Mouse (Mus musculus) forebrain, embryonic 12.5 days (tissue): ENCODE measurements around the gene Rab43. TPM values are rescaled to one million over a fixed set of nuclear protein-coding genes. Genes with fewer than 3 reads are reported as not detected.

Experiments used
- ATAC-seq: fragments of 200-750 bp; cut with Nextera tagmentation; 2 replicates; pipeline ENCODE4 v1.8.0; 2017; ENCODE audit warnings: moderate TSS enrichment; ENCODE audit not compliant: low FRiP score
- H3K27ac ChIP-seq: fragments of 300-500 bp; sonication (generic); 2 replicates; pipeline ENCODE4 v1.5.1; 2016; ENCODE audit warnings: mild to moderate bottlenecking
- H3K27me3 ChIP-seq: fragments of 300-500 bp; sonication (generic); 2 replicates; pipeline ENCODE4 v1.6.1; 2016; ENCODE audit warnings: mild to moderate bottlenecking
- H3K36me3 ChIP-seq: fragments of 300-500 bp; sonication (generic); replicated peaks from 2 replicates; pipeline ENCODE4 v1.6.1; 2016; ENCODE audit warnings: mild to moderate bottlenecking
- H3K4me1 ChIP-seq: fragments of 300-500 bp; sonication (generic); 2 replicates; pipeline ENCODE4 v1.6.1; 2016
- H3K4me2 ChIP-seq: fragments of 300-500 bp; sonication (generic); 2 replicates; pipeline ENCODE4 v1.6.1; 2016; ENCODE audit warnings: mild to moderate bottlenecking, moderate library complexity
- H3K4me3 ChIP-seq: fragments of 300-500 bp; sonication (generic); replicated peaks from 2 replicates; pipeline ENCODE4 v1.5.1; 2016; ENCODE audit warnings: mild to moderate bottlenecking
- H3K9ac ChIP-seq: fragments of 300-500 bp; sonication (generic); 2 replicates; pipeline ENCODE4 v1.6.1; 2016; ENCODE audit warnings: mild to moderate bottlenecking
- H3K9me3 ChIP-seq: fragments of 300-500 bp; sonication (generic); 2 replicates; pipeline ENCODE4 v1.6.1; 2016
- WGBS: fragments of 180-500 bp; shearing (Covaris S2); methylation state at CpG from one replicate; pipeline ENCODE4 v1.1.7; 2016; 5-methylcytosine and 5-hydroxymethylcytosine counted together
- polyA plus RNA-seq: library from polyadenylated mRNA; unstranded; fragments of >200 nt; fragmentation: Nextera tagmentation; extraction: Ambion mirVana; gene quantifications from 2 replicates; pipeline ENCODE4 v1.2.1, GENCODE M21; 2016

Gene Rab43
- polyA plus RNA-seq, 1 experiment from 2014 or later, result 7.7 TPM

DNA sequence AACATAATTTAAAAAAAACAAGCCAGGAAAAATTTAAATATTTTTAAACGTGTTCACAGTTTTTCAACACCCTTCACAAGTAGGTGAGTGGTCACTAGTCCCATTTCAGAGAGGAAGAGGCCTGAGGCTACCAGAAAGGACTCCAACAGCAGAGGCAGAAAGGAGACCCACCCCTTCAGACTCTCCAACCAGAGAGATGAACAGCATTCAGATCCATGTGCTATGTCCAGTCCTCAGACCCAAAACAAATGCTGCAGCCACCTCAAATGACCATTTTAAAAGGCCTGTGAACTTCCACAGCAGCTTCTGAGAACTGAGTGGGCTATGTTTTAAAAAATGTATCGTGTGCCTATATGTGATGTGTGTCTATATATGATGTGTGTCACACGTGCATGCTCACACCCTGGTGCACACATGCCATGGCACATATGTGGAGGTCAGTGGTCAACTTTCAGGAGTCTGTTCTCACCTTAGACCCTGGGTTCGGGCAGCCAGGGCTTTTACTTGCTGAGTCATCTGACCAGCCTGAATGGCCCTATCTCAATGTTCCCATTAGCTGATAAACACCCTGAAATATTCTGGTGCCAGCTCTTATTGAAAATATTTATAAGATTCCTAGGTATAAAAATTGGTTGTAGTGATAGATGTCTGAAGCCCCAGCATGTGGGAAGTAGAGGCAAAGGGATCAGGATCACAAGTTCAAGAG lies 4.1 kb downstream of the Rab43 start:
- H3K4me2 ChIP-seq, result no peak overlapping the region
- no peak for ATAC-seq
- H3K27ac ChIP-seq, result no peak overlapping the region
- H3K9ac ChIP-seq, result no peak overlapping the region
- no peaks in the 10 kb centered on the region for H3K9me3 ChIP-seq
- H3K36me3 ChIP-seq, result no peaks in the 10 kb centered on the region
- no peaks in the 10 kb centered on the region for H3K27me3 ChIP-seq
- H3K4me1 ChIP-seq, result peaks cover 19% of the 10 kb centered on the region
- 86% methylated on average over 4 of the region's 4 CpGs for WGBS
- no peak overlapping the region for H3K4me3 ChIP-seq

DNA sequence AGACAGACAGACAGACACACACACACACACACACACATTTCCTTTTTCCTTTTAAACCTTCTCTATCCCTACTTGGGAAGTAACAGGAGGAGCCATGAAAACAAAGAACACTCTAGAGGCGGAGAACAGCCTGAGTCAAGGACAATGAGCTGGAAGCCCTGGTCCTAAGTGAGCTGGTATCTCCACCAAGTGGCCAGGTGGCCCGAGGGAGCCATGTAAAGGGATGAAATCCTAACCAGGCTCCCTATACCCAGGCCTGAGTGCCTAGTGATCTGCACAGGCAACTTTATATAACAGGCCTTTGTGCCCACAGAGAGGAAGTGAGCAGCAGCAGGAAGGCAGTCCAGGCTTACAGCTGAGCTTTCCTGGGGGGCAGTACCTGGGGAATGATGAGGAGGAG lies 5.1 kb downstream of the Rab43 start:
- ATAC-seq, result no peak
- peaks cover 11% of the 10 kb centered on the region for H3K4me1 ChIP-seq
- 57% methylated on average over 2 of the region's 2 CpGs for WGBS

GRCm38 (mm10) chr6:87806028-87806427 lies 5.9 kb downstream of the Rab43 start:
- Histone ChIP-seq H3K27me3 (no peaks in the 10 kb centered on the region), H3K27ac (no peak overlapping the region), H3K4me3 (no peak overlapping the region), H3K4me2 (no peak overlapping the region), H3K9ac (no peak overlapping the region), H3K4me1 (peaks cover 9% of the 10 kb centered on the region), H3K36me3 (no peaks in the 10 kb centered on the region), H3K9me3 (no peaks in the 10 kb centered on the region)
- WGBS, result 79% methylated on average over 2 of the region's 2 CpGs
- no peak for ATAC-seq

More for the DNA sequence above, 5.1 kb downstream of the Rab43 start:
- no peaks in the 10 kb centered on the region for H3K27me3 ChIP-seq
- no peak overlapping the region for H3K4me2 ChIP-seq
- H3K9me3 ChIP-seq, result no peaks in the 10 kb centered on the region
- no peak overlapping the region for H3K27ac ChIP-seq
- H3K9ac ChIP-seq, result no peak overlapping the region
- no peaks in the 10 kb centered on the region for H3K36me3 ChIP-seq
- no peak overlapping the region for H3K4me3 ChIP-seq

DNA sequence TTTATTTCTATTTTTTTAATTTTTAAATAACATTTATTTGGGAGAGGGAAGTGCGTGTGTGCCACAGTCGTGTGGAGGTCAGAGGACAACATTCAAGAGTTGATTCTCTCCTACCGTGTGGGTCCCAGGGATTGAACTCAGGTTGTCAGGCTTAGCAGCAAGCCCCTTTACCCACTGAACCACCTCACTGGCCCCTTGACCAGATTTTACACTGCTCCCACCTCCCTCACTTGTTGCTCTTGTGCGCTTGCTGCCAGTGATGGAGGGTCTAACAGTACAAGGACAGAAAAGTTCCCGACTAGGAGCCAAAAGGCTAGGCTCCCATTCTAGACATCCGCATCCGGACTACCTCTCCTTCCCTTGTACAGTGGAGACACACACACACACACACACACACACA lies 6.5 kb downstream of the Rab43 start:
- Histone ChIP-seq H3K27ac (no peak overlapping the region), H3K4me3 (no peak overlapping the region), H3K4me1 (peaks cover 3% of the 10 kb centered on the region; the same call in 1 of the 2 replicates), H3K4me2 (no peak overlapping the region), H3K9ac (no peak overlapping the region), H3K36me3 (no peaks in the 10 kb centered on the region), H3K9me3 (no peaks in the 10 kb centered on the region), H3K27me3 (no peaks in the 10 kb centered on the region)
- 94% methylated on average over 7 of the region's 7 CpGs for WGBS
- ATAC-seq, result no peak

- Histone ChIP-seq H3K4me1 (no peaks in the 10 kb centered on the region), H3K27ac (no peak overlapping the region), H3K27me3 (no peaks in the 10 kb centered on the region), H3K4me3 (no peak overlapping the region), H3K4me2 (no peak overlapping the region), H3K36me3 (no peaks in the 10 kb centered on the region), H3K9ac (no peak overlapping the region), H3K9me3 (no peaks in the 10 kb centered on the region)
- 83% methylated on average over 7 of the region's 7 CpGs for WGBS
- ATAC-seq, result no peak
Observed at GRCm38 (mm10) chr6:87804886-87805285, 7.1 kb downstream of the Rab43 start.

DNA sequence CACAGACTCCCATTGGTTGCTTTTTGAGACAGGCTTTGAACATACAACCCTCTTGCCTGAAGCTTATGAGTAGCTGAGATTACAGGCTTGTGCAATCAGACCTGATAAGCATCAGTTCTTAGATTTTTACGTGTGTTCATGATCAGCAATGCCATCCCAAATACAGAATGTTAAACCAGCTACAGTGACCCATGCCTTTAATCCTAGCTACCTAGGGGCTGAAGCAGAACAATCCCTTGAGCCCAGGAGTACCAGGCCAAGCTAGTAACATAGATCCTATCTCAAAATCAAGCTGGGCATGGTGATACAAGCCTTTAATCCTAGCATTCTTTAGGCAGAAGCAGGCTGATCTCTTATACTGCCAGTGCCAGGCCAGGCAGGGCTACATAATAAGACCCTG lies 7.9 kb downstream of the Rab43 start:
- H3K4me1 ChIP-seq, result no peaks in the 10 kb centered on the region
- no peaks in the 10 kb centered on the region for H3K9me3 ChIP-seq
- H3K9ac ChIP-seq, result no peak overlapping the region
- H3K27me3 ChIP-seq, result no peaks in the 10 kb centered on the region
- H3K4me3 ChIP-seq, result no peak overlapping the region
- H3K36me3 ChIP-seq, result no peaks in the 10 kb centered on the region
- no peak for ATAC-seq
- WGBS, result 93% methylated on average over 1 of the region's 1 CpGs
- no peak overlapping the region for H3K4me2 ChIP-seq
- no peak overlapping the region for H3K27ac ChIP-seq

DNA sequence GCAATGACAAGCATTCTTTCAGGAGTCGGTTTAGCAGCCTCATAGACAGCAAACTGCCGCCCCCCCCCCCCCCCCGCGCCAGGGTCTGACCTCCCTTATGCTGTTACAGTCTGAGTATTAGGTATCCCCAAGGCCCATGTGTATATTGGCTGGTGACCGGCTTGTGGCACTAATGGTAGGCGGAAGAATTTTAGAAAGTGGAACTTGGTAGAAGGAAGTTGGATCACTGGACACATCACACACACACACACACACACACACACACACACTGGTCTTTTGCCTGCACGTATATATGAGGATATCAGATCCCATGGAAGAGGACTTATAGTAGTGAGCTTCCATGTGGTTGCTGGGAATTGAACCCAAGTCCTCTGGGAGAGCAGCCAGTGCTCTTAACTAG lies 9.5 kb downstream of the Rab43 start:
- no peak for ATAC-seq
- H3K4me2 ChIP-seq, result no peak overlapping the region
- no peak overlapping the region for H3K9ac ChIP-seq
- H3K4me3 ChIP-seq, result no peak overlapping the region
- no peaks in the 10 kb centered on the region for H3K36me3 ChIP-seq
- no peak overlapping the region for H3K27ac ChIP-seq
- WGBS, result 85% methylated on average over 7 of the region's 7 CpGs
- H3K9me3 ChIP-seq, result no peaks in the 10 kb centered on the region
- H3K27me3 ChIP-seq, result no peaks in the 10 kb centered on the region
- H3K4me1 ChIP-seq, result no peaks in the 10 kb centered on the region

DNA sequence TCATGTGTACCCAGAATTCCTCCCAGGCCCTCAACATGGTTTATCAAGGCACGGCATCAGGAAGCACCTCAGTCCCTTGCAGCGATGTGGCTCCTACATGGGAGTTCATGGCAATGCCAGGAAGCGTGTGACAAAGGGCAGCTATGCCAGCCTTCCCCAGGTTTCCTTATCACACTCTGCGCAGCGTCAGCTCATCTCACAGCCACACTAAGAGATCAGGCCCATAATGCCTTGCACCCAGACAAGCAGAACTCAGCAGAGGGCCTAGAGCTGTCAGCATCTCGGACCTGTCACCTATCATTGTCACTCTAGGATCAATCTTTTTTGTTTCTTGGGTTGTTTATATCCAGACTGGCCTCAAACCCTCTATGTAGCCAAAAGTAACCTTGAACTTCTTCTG lies 12.4 kb downstream of the Rab43 start:
- no peaks in the 10 kb centered on the region for H3K36me3 ChIP-seq
- no peak for ATAC-seq
- no peak overlapping the region for H3K27ac ChIP-seq
- H3K4me3 ChIP-seq, result no peak overlapping the region
- H3K4me1 ChIP-seq, result no peaks in the 10 kb centered on the region
- H3K4me2 ChIP-seq, result no peak overlapping the region
- no peak overlapping the region for H3K9ac ChIP-seq
- no peaks in the 10 kb centered on the region for H3K9me3 ChIP-seq
- H3K27me3 ChIP-seq, result no peaks in the 10 kb centered on the region
- WGBS, result 86% methylated on average over 6 of the region's 6 CpGs

DNA sequence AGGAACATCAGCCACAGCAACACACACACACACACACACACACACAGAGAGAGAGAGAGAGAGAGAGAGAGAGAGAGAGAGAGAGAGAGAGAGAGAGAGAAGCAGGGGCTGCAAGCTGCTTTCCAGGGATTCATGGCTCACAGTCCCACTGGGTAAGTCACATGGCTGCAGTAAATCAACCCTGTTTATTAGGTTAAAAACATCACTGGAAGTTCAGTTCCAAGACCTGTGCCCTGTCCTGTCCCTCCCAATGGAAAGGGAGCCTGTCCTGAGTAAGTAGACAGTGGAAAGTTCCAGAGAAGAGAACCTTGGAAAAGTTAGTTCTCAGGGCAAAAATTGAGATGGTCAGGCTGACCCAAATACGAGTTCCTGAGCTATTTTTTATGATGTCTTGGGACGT lies 14.6 kb downstream of the Rab43 start:
- H3K4me3 ChIP-seq, result no peak overlapping the region
- H3K4me2 ChIP-seq, result no peak overlapping the region
- no peaks in the 10 kb centered on the region for H3K27me3 ChIP-seq
- H3K36me3 ChIP-seq, result 0 out of 2 replicates have a peak, but pooled peaks cover 5% of the 10 kb centered on the region
- 51% methylated on average over 2 of the region's 2 CpGs for WGBS
- no peak overlapping the region for H3K27ac ChIP-seq
- no peaks in the 10 kb centered on the region for H3K9me3 ChIP-seq
- ATAC-seq, result no peak
- no peaks in the 10 kb centered on the region for H3K4me1 ChIP-seq
- H3K9ac ChIP-seq, result no peak overlapping the region

DNA sequence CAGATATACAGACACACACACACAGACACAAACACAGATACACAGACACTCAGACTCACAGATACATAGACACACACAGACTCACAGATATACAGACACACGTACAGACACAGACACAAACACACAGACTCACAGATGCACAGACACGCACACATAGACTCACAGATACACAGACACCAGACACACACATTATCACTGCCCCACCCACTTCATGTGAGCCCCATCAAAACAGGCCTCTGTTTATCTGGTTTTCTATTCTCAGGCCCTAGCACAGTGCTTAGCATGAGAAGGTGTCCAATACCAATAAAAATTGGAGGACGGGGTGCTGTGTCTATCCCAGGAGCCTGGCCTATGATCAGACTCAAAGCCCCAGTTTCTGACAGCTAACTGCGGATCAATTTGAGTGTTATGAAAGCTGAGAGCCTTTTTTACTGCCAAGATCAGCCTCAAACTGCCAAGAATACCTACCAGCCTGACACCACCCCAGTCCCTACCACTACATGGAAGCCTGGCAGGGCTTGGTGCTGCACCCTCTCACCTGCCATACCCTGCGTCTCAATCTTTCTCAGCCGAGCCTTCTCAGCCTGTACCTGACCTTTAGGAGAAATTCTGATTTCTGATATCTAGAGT lies 15.6 kb downstream of the Rab43 start:
- no peak overlapping the region for H3K27ac ChIP-seq
- H3K4me1 ChIP-seq, result no peaks in the 10 kb centered on the region
- H3K4me2 ChIP-seq, result no peak overlapping the region
- H3K9me3 ChIP-seq, result no peaks in the 10 kb centered on the region
- H3K36me3 ChIP-seq, result peaks cover 10% of the 10 kb centered on the region
- no peak for ATAC-seq
- H3K27me3 ChIP-seq, result no peaks in the 10 kb centered on the region
- H3K4me3 ChIP-seq, result no peak overlapping the region
- 91% methylated on average over 6 of the region's 6 CpGs for WGBS
- H3K9ac ChIP-seq, result no peak overlapping the region

DNA sequence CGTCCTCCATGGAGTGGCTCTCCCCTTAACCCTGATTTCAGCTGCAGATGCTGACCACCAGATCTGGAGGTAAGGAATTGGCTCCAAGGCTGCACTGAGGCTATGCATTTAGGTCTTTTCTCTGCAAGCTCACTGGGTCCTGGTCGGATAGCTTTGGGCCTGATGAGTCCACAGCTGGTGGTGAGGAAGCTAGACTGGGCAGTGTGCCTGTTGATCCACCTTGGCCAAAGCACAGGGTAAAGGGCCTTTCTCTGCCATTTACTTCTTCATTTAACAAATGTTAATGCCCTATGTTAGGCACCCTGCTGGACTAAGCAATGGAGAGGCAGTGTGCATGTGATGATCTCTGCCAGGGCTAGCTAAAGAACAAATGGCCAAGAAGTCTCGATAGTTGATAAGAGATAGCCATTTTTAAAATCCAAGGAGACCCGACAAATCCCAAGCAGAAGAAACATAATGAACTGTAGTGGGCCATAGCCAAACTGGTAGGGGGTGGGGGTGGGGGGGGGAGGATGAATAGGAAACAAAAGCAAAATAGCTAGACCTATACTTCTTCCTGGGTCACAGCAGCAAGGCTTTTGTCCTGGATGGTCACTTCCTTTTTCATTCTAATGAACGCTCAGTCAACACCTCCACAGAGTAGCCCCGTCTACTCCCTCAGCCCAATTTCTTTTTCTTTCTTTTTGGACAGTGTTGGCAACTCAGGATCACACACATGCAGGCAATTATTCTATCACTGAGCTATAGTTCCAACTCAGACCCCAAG lies 16.4 kb downstream of the Rab43 start:
- H3K27ac ChIP-seq, result no peak overlapping the region
- 53% methylated on average over 6 of the region's 6 CpGs for WGBS
- no peak overlapping the region for H3K9ac ChIP-seq
- H3K9me3 ChIP-seq, result no peaks in the 10 kb centered on the region
- H3K4me1 ChIP-seq, result no peaks in the 10 kb centered on the region
- no peak overlapping the region for H3K4me2 ChIP-seq
- no peak overlapping the region for H3K4me3 ChIP-seq
- ATAC-seq, result no peak
- H3K36me3 ChIP-seq, result peaks cover 10% of the 10 kb centered on the region
- H3K27me3 ChIP-seq, result no peaks in the 10 kb centered on the region

DNA sequence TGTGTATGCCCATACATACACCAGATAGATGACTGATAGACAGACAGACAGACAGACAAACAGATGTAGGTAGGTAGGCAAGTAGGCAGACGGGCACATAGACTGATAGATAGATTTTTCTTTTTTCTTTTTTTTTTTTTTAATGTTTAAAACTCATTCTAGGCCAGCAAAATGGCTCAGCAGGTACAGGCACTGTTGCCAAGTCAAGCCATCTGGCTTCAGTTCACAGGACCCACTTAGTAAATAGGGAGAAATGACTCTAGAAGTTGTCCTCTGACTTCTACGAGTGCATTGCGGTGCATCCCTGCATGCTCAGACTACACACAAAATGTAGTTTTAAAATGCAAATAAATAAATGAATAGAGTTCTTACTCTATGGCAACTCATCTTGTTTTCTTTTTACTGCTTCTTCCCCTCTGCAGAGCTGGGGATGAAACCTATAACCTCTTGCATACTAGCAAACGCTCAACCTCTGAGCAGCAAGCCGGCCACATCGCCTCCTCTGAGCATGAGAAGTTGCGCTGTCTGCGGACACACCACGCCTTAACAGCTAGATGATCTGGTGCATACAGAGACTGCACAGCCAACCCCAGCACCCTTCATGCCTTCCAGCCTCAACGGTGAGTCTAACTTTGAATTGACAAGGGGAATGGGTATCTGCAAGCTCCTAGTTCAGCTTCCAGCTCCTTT lies 18.0 kb downstream of the Rab43 start:
- H3K9ac ChIP-seq, result no peak overlapping the region
- H3K27me3 ChIP-seq, result no peaks in the 10 kb centered on the region
- H3K9me3 ChIP-seq, result no peaks in the 10 kb centered on the region
- no peak overlapping the region for H3K4me2 ChIP-seq
- no peak overlapping the region for H3K4me3 ChIP-seq
- 96% methylated on average over 10 of the region's 10 CpGs for WGBS
- ATAC-seq, result no peak
- H3K36me3 ChIP-seq, result peaks cover 10% of the 10 kb centered on the region
- no peak overlapping the region for H3K27ac ChIP-seq
- H3K4me1 ChIP-seq, result peaks cover 9% of the 10 kb centered on the region
